Mouse (Mus musculus): ENCODE data around the gene Hnrnpd. TPM values are rescaled to one million over a fixed set of nuclear protein-coding genes. Genes with fewer than 3 reads are reported as not detected.

Gene Hnrnpd
- 857 TPM for polyA plus RNA-seq (2014; fragmentation: Illumina TruSeq; extraction: RNeasy Lipid Tissue Mini Kit (QIAGEN cat#74804))

GRCm38 (mm10) chr5:99978699-99979442, at the start of gene Hnrnpd, which contains the start of gene 4930524J08Rik:
Gene Hnrnpd (minus strand): TSS chr5:99978938.
Gene 4930524J08Rik (plus strand): TSS chr5:99979061.

GRCm38 (mm10) chr5:99906181-99906956, 72.4 kb downstream of the Hnrnpd start, which contains the start of gene Vamp9:
Gene Vamp9 (plus strand): TSS chr5:99906254.

Other genes starting within 250 kb of the Hnrnpd start
- 49.9 TPM for gene Rasgef1b, start 249.9 kb downstream of the Hnrnpd start, polyA plus RNA-seq (2014; fragmentation: Illumina TruSeq; extraction: RNeasy Lipid Tissue Mini Kit (QIAGEN cat#74804))
- not detected for gene Vamp9, start 72.7 kb downstream of the Hnrnpd start, polyA plus RNA-seq (2014; fragmentation: Illumina TruSeq; extraction: RNeasy Lipid Tissue Mini Kit (QIAGEN cat#74804))
- not detected for gene 4930524J08Rik, start 123 bp upstream of the Hnrnpd start, polyA plus RNA-seq (2014; fragmentation: Illumina TruSeq; extraction: RNeasy Lipid Tissue Mini Kit (QIAGEN cat#74804))
- 323 TPM for gene Hnrnpdl, start 60.7 kb upstream of the Hnrnpd start, polyA plus RNA-seq (2014; fragmentation: Illumina TruSeq; extraction: RNeasy Lipid Tissue Mini Kit (QIAGEN cat#74804))
- gene Enoph1, start 61.0 kb upstream of the Hnrnpd start, polyA plus RNA-seq (2014; fragmentation: Illumina TruSeq; extraction: RNeasy Lipid Tissue Mini Kit (QIAGEN cat#74804)), result 21.9 TPM
- 3.4 TPM for gene Tmem150c, start 180.9 kb upstream of the Hnrnpd start, polyA plus RNA-seq (2014; fragmentation: Illumina TruSeq; extraction: RNeasy Lipid Tissue Mini Kit (QIAGEN cat#74804))